Mouse (Mus musculus): ENCODE data around the gene Tfap4.
"Not testable (repeated sequence)": the region's sequence is repeated elsewhere in the genome, so short reads cannot be mapped to it uniquely, and the experiment has no call there.

Tfap4 gene

DNA sequence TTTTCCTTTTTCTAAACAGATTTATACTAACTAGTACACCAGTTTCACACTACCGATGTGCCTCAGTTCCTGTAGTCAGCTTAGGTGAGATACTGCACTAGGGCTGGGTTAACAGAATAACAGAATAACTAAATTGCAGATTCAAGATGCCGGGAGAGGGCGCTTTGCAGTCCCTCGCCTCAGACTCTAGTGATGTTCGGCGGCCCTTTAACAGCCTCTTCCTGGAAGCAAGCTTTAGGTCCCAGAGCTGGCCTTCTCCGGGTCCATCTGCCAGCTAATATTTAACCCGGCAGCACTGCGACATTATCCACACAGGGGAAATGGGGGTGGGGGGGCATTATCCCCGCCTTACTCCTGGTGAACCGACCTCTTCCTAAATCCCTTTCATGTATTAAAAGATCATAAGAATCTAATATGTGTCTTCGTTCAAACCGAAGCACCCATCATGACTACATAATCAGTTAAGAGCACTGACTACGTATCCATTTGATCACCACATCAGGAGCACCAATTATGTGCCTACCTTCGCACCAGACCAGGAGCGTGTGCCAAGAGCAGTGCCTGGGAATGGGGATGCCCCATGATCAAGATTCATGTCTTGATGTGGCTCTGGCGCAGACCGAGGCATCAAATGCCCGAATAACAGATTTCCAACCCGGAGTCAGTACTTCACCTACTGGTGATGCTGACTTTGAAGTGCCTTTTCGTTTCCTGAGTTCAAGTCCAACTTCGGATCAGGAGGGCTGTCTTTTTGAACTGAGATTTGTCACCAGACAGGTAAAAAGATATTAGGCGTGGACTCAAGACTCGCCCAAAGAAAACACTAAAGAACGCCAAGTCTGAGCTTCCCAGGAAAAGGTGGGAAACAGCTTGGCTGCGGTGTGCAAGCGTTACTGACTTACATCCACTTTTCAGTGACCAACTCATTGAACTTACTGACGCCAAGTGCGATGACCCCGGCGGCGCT is 33.5 kb upstream of the Tfap4 start:
- DNase-seq = peak; percentile 73

DNA sequence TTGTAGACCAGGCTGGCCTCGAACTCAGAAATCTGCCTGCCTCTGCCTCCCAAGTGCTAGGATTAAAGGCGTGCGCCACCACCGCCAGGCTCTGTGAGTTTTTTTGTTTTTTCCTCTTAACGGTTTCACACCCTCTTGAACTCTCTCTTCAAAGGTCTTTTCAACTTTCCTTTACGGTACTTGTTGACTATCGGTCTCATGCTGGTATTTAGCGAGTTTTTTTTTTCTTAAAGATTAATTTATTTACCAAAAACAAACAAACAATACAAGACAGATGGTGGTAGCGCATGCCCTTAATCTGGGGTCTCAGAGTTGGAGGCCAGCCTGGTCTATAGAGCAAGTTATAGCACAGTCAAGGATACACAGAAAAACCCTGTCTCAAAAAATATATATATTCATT is 30.6 kb upstream of the Tfap4 start:
- no peak for DNase-seq

DNA sequence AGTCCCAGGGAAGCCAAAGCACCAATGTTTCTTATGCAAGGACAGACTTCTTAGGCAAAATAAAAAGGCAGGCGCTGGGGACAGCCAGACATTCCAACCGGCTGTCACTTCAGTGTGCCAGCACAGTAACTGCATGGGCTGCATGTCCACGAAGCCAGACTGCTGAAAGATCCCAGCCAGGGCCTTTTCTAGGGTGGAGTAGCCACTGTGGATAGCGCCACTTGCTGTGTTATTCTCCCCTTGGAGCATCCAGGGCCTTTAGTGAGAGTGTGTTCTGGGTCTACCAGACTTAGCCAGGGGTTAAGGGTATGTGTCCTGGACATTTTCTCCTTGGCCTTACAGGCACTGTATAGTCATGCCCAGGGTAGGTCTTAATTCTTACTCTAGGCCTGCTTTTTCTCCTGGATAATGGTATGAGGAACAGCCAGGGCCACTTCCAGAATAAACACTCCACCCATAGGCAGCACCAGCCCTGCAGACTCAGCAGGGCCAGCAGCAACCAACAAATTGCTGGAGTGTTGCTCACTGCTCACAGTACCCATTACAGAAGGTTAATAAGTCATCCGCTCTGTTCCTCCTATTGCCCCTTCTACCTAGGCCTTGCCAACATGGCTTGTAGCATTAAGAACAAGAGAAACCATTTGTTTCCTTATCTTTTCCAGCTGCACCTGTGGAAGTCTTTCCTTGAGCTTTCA is 28.0 kb upstream of the Tfap4 start:
- no peak for DNase-seq

DNA sequence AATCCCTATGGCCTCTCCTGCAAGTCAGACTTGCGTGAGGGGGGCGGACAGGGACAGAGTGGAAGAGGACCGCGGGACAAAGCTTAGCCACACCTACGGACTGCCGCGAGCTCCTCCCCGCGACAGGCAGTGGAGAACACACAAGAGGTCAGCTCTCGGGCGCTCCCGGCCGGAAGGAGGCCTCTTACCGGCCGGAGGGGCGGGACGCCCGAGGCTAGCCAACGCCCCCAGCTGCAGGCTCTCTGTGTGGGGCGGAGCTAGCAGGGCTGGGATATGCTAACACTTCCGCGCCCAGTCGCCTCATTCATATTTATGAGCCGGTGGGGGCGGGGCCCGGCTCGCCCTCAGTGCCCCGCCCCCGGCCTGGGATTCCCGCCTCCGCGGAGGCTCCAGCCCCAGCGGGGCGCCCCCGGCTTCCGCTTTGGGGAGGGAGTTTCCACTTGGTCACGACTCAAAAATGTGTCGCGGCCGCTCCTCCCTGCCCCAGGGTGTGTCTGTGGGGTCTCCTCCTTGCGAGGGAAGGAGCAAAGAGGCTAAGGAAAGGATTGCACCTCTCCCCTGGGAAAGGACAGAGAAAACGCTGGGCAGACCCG is 27.0 kb upstream of the Tfap4 start:
- DNase-seq = peak; percentile 99

DNA sequence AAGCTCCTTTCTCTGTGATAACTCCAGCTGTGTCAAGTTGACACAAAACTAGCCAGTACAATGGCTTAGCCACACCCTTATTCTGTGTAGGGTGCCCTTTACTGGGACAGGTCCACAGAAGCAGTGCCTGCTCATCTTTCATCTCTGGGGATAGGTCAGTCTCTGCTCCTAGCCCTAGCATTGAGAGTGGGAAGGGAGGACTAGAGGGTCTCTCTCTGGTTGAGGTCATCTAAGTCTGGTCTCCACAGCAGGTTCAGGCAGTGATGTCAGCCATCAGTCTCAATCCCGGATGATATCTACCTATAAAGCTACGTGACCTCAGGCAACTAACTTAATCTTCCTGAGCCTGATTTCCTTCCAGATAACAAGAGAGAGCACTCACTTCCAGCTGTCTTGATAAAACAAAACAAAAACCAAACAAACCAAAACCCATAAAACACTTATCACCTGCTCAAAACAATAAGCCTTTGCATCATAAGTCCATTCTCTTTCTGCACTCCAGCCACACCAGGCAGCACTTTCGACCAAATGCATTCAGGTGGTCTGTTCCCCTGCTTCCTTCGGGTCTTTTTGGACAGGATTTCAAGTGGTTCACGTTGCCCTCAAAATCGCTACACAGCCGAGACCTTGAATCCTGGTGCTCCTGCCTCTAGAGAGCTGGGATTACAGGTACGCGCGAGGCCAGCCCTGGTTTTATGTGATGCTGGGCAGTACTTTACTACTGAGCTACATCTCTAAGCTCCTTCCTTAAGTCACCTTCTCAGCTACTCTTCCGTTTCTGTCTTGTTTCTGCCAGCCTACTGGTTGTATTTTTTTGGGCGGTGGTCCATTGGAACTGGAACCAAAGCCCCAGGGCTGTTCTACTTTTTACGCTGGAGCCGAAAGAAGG is 26.2 kb upstream of the Tfap4 start:
- no peak for DNase-seq

DNA sequence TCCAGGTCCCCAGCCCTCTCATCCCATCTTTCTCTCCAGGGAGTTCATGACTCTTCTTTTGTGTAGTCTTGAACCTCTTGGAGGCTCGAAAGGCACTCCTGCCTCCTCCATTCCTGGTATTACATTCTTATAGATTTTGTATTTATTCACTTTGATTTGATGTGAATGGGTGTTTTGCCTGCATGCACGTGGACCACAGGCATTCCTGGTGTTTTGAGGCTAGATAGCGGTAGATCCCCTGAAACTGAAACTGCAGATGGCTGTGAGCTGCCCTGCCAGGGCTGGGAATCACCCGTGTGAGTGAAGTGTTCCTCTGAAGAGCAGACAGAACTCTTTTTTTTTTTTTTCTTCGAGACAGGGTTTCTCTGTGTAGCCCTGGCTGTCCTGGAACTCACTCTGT is 24.8 kb upstream of the Tfap4 start:
- no peak for DNase-seq

DNA sequence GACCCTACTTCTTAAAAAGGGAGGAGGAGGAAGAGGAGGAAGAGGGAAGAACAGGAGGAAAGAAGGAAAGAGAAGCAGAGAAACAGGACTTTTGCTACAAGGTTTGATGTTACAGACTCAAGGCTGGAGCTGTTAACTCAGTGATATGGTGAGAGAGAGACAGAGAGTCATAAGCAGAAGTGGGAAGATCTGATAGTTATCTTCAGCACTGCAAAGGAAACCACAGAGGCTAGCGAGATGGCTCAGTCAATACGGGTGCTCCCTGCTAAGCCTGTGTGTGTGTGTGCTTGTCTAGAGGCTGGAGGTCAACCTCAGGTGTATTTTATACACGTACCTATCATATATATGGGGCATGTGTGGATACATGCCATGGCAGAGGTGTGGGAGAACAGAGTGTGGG is 24.2 kb upstream of the Tfap4 start:
- DNase-seq = no peak

DNA sequence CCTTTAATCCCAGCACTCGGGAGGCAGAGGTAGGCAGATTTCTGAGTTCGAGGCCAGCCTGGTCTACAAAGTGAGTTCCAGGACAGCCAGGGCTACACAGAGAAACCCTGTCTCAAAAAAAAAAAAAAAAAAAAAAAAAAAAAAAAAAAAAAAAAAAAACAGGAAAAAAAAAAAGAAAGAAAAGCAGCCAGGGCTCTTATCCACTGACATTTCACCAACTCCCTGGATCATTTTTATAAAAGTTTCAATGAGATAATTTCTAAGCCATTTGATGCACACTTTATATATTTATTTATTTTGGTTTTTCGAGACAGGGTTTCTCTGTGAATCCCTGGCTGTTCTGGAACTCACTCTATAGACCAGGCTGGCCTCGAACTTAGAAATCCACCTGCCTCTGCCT is 21.5 kb upstream of the Tfap4 start:
- not testable (repeated sequence) for DNase-seq

DNA sequence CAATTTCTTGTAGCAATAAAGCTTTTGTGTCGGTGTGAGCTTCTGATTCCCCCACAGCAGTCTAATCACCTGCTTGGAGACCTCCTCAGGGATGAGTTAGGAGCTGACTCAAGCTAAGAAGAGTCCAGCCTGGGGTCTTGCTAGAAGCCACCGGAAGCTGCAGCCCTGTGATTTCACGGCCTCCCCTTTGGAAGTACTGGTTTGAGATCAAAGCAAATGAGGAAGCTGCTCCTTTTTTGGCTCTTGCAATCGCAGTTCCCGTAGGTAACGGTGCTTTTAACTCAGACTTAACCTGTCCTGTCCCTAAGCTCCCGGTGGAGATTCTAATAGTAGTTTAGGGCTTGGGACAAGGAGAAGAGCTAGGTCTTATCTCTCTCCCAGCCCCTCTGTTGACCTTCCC is 19.0 kb upstream of the Tfap4 start:
- no peak for DNase-seq

DNA sequence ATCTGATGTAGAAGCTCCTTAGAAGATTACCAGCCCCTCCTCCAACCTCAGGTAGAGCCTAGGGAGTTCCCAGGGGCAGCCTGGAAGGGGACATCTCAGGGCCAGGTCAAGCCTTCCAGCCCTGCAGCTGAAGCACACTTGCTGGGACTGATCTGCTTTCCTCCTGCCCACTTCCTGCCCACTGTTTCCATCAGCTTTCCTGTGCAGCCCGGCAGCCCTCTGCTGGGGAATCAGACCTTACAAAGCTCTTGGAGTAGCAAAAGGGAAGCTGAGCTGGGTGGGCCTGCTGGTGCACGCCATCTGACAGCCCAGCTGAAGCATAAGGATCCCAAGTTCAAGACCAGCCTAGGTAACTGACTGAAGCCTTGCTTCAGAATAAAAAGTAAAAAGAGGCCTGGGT is 17.2 kb upstream of the Tfap4 start:
- no peak for DNase-seq

DNA sequence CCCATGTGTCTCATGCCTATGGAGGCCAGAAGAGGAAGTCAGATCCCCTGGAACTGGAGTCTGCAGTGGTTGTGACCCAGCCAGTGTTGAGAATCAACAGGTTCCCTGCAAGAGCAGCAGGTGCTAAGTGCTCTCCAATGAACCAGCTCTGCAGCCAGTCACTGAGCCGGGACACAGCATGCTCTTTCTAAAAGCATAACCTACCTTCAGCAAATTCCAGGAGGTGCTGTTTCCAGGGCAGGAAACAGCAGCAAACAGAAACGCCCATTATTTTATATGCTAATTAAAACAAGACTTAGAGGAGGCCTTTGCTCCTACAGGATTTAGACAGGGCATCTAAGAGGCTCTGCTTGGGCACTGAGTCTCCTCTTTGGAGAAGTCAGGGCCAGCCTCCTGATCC is 16.4 kb upstream of the Tfap4 start:
- DNase-seq = no peak

DNA sequence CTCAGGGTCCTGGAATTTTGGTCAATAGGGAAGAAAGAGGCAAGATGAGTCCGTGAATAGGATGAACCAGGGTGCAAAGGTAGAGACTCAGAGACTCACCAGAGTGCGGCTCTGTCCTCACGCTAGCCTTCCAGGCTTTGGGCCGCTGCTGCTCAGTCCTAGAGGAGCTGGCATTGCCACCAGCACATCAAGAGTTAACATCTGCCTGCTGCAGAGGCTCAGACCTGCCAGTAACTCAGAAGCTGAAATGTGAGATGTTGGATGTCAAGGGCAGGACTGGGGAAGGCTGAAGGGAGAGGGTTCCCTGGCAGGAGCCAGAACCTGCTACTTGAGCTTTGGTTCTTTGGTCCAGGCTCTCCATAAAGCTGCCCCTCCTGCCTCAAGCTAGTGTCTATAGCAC is 11.1 kb upstream of the Tfap4 start:
- no peak for DNase-seq

DNA sequence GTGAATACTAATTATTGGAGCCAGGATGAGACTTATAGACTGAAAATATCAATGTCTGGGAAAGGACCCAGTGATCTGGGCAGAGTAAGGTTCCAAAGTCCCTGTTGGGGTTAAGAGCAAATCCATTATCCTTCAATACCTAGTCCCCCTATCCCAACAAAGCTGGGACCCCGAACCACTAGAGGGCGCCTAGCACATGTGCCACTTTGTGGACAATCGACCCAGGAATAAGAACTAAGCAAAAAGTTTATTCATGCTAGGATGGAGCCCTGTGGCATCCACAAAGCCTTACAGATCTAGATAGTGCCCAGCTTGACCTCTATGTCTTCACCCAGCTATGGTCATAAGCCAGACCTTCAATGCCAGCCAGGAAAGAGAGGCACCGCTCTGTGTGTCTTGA is 8.3 kb upstream of the Tfap4 start:
- peak; percentile 95 for DNase-seq

DNA sequence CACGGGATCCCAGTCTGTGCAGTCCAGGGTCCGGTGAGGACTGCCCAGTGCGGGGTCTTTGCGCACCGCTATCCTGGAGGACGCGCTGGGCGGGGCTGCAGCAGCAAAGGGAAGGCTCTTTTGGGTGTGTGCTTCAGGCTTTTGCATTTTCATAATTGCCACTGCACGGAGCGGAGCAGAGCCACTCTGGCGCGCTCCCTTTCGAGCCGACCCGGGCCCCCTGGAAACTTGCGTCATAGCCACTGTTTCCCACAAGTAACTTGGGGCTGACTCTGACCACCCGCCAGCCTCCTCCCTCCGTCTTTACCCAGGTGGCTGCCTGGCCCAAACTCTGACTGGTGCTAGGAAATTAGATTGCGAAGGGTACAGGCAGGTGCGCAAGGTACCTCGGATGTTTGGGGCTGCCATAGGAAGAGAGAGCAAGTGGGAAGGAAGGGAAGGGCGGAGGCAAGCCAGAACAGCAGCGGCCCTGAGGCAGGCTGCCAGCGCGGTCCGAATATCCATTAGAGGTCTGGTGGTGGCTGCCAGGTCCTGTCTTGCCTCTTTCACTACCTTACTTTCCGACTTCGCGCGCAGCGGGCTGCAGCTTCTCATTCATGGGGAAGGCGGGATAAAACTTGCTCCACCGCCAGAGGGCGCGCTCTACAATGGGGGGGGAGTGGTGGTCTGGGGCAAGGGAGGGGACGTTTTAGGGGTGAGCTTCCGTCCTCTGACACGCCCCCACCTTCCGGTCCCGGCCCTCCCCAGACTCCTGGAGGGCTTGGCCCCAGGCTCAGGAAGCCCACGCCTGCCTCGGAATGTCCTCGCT is 695 bp upstream of the Tfap4 start:
- peak; percentile 78 for DNase-seq

DNA sequence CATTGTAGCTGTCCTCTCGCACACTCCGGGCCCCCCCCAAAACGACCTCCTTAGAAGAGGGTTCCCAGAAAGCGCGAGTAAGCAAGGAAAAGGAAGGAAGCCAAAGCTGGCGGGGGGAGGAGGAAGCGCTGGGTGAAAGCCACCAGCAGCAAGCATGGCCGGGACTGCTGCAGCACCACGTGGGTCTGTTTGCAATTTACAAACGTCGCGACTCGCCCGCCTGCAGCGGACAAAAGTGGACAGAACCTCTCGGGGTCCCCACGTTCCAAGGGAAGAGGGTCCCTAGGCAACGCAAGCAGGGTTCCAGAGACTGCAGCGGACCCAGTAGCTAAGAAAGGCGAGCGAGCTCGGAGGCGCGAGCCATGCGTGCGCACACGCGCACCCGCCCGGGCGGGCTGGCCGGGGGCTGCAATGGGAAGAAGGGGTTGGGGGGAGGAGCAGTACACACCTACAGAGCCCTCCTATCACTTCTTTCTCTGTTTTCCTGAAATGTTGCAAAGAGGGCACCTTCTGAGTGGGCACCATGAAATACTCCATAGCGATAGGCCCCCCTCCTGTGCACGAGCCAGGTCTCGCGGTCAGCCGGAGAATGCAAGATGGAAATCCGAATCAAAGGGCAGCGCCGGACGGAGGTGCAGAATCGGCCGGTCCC is 548 bp downstream of the Tfap4 start:
- DNase-seq = peak; percentile 64

DNA sequence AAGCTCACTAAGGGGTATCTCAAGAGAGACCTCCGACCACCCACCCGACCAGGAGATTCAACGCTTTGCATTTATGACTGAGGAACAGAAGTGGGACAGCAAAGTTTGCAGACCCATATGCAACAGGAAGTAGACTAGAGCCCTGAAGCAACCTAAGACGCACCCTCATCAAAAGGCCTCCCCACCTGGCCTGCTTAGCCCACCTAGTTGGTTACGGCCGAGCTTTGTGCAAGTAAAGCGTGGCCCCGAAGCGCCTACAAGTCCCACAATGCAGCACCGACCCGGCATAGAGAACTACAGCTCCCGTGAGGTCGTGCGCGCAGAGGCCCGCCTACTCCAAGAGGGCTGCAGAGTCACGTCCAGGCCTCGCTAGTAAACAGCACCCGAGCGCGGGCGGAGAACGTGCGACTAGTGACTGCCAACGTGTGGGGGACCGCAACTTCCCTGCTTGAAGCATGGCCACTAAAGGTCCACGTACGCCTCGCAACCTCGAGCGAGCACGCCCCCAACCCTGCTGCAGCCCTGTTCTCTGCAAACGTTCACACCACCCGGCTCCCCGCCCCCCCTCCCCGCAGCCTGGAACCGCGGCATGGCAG is 1.2 kb downstream of the Tfap4 start:
- DNase-seq = peak; percentile 87

DNA sequence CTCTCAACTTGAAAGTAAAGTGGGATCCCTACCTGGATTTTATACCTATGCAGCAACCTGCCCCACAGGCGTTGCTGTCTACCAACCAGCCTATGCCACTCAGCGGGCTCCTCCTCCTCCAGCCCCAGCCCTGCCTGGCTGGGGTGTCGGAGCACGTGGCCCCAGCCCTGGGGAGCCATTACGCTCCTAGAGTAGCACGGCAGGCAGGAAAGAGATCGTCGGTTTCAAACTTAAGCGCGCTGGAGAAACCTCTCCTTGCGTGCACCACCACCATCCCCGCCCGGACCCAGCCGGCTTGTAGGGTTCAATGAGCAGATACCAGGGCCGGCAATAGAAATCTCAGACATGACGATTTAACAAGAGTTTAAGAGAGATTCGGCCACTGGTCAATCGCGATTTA is 1.7 kb downstream of the Tfap4 start:
- peak; percentile 54 for DNase-seq

DNA sequence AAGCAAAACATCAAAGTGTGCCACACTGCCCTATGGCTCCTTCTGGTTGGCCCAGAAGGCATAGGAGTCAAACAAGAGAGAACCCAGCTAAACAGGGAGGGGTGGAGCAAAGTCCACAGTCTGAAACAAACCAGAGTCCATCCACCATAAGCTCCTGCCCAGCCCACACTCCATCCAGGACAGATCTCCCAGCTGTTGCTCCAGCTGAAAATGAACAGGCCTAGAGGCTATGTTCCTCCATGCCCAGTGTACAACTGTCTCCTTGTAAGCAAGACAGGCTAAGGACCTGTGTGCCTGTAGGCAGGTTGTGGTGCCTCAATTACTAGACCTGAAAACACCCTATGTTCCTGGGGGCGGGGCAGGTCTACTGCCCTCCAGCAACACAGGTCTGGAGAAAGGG is 2.6 kb downstream of the Tfap4 start:
- DNase-seq = no peak

DNA sequence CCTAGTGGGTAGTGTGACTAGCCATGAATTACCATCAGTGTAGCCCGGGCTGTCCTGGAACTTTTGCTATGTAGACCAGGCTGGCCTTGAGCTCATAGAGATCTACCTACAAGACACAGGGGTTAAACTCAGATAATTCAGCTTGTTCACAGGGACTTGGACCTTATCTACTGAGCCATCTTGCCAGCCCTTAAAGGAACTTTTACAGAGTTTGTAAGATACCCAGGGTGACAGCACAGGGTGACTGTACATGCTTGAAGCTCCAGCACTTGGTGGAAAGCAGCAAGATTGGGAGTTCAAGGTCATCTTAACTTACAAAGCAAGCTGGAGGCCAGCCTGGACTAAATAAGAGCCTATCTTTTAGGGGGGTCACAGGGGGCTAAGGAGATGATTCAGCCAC is 4.1 kb downstream of the Tfap4 start:
- DNase-seq = no peak

DNA sequence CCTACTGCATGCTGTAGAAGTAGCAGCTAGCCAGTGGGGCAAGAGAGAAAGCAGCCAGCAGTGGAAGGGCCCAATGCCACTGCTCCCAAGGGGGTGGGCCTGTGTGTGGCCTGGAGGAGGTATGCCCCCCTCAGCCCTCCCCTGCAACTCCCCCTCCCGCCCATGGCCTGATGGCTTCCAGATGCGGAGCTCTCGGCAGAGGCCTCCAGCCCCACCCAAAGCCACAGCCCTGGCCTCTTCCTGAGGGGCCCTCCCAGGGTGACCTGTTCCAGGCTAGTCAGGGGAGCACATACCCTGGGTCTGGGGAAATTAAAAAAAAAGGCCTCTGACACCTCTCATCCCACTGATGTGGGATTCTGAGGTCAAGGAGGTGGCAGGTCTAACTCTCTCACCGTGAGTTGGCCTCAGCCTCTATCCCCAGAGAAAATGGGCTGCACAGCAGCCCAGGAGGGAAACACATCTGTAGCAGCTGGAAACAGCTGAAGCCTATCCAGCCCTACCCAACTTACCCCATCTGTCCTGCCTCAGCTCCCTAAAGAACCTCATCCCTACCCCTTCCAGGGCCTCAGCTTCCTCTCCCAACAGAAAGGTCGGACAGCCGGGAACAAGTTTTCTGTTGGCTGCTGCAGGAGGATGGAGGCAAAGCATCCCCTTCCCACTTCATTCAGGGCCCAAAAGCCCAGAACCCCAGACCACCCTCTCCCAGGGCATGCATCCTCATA is 6.7 kb downstream of the Tfap4 start:
- DNase-seq = no peak

Measured in lung, postnatal 14 days (tissue).